Mouse (Mus musculus) gastrocnemius, adult 18-20 months (tissue): ENCODE measurements around the gene H2al1a. TPM values are rescaled to one million over a fixed set of nuclear protein-coding genes. Genes with fewer than 3 reads are reported as not detected.

Source experiments
- DNase-seq: peaks from one replicate; pipeline ENCODE4 v3.0.0; 2021; ENCODE audit warnings: low spot score
- total RNA-seq, 2 experiments: library from RNA; stranded (reverse); gene quantifications; 2 replicates each; pipeline ENCODE4 v1.2.3; 2021

H2al1a gene
- total RNA-seq, 2 experiments from 2014 or later = not detected

- no peak for DNase-seq
These were observed 46.7 kb downstream of the H2al1a start for GRCm38 (mm10) chrX:11345762-11346161.

DNA sequence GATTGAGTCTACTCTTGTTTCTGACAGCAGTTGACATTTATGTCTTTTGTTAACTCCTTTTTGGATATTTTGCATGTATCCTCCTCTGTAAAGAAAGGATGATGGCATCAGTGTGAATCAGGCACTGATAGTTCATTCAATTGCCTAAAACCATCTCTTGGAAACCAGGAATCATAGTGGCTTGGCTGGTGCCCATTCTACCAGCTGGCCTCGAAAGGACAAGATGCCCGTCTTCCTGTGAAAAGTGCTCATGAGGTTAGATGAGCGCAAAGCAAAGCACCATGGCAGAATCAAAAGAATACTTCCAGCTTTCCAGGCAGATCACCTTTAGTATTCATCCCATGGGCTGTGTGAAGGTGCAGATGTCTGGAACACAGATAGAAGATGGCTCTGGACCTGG lies 47.7 kb downstream of the H2al1a start:
- no peak for DNase-seq

Other genes with a start within 250 kb of the H2al1a start
- gene H2al1b, start 3.2 kb downstream of the H2al1a start, total RNA-seq = not detected
- gene H2al1c, start 6.4 kb downstream of the H2al1a start, total RNA-seq = not detected
- not detected for gene H2al1d, start 9.6 kb downstream of the H2al1a start, total RNA-seq
- gene H2al1e, start 12.7 kb downstream of the H2al1a start, total RNA-seq = not detected
- not detected for gene H2al1f, start 15.9 kb downstream of the H2al1a start, total RNA-seq
- gene H2al1g, start 19.0 kb downstream of the H2al1a start, total RNA-seq = not detected
- not detected for gene H2al1h, start 22.2 kb downstream of the H2al1a start, total RNA-seq
- gene H2al1i, start 25.4 kb downstream of the H2al1a start, total RNA-seq = not detected
- gene H2al1j, start 28.6 kb downstream of the H2al1a start, total RNA-seq = not detected